Mouse (Mus musculus): ENCODE measurements around the gene Aldh18a1.

DNA sequence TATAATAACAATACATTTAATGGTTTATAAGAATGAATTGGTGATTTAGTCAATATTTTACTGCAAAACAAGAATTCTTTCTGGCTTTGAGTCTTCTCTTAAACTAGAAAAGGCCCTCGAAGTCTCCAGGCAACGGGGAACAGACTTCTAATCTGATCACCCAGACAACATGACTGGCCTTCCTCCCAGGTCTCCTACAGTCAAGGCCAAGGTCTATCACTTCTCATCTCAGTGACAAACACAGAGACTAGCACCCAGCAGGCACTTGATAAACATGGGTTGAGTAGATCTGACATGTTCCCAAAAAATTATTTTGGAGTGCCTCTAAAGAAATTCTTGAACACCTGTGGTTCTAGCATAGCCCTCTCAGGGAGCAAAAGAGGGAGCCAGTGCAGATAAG, 57.9 kb downstream of the Aldh18a1 start:
- TF ChIP-seq CTCF (IDR thresholded peaks at IDR 0.05; ENCODE audit: insufficient read depth, low read length) (no peak), POLR2A (IDR thresholded peaks at IDR 0.05; ENCODE audit: borderline replicate concordance, extremely low read depth, low read depth, low read length) (no peak)

Measured in lung, adult 2 months (tissue).